Mouse (Mus musculus) limb, embryonic 15.5 days (tissue): Measurements from ENCODE around the gene Spink8. TPM values are rescaled to one million over a fixed set of nuclear protein-coding genes. Genes with fewer than 3 reads are reported as not detected.
"Not testable (repeated sequence)": the region's sequence is repeated elsewhere in the genome, so short reads cannot be mapped to it uniquely, and the experiment has no call there.

Experiments
- ATAC-seq: fragments of 200-750 bp; cut with Nextera tagmentation; 2 replicates; pipeline ENCODE4 v1.8.0; 2017; ENCODE audit warnings: low read depth, moderate TSS enrichment; ENCODE audit not compliant: insufficient number of reproducible peaks, low FRiP score, low TSS enrichment
- H3K27ac ChIP-seq: fragments of 300-500 bp; sonication (generic); 2 replicates; pipeline ENCODE4 v1.5.1; 2015; ENCODE audit warnings: moderate library complexity, mild to moderate bottlenecking, inconsistent platforms
- H3K27me3 ChIP-seq: fragments of 300-500 bp; sonication (generic); 2 replicates; pipeline ENCODE4 v1.6.1; 2015; ENCODE audit warnings: inconsistent platforms
- H3K36me3 ChIP-seq: fragments of 300-500 bp; sonication (generic); 2 replicates; pipeline ENCODE4 v1.6.1; 2015; ENCODE audit warnings: inconsistent platforms
- H3K4me1 ChIP-seq: fragments of 300-500 bp; sonication (generic); 2 replicates; pipeline ENCODE4 v1.6.1; 2015; ENCODE audit warnings: inconsistent platforms
- H3K4me2 ChIP-seq: fragments of 300-500 bp; sonication (generic); 2 replicates; pipeline ENCODE4 v1.6.1; 2015; ENCODE audit warnings: mild to moderate bottlenecking, inconsistent platforms
- H3K4me3 ChIP-seq: fragments of 300-500 bp; sonication (generic); 2 replicates; pipeline ENCODE4 v1.5.1; 2015; ENCODE audit warnings: mild to moderate bottlenecking, inconsistent platforms
- H3K9ac ChIP-seq: fragments of 300-500 bp; sonication (generic); 2 replicates; pipeline ENCODE4 v1.6.1; 2015; ENCODE audit warnings: inconsistent platforms
- H3K9me3 ChIP-seq: fragments of 300-500 bp; sonication (generic); 2 replicates; pipeline ENCODE4 v1.6.1; 2016; ENCODE audit warnings: inconsistent platforms
- WGBS: fragments of 180-500 bp; shearing (Covaris S2); methylation state at CpG from one replicate; pipeline ENCODE4 v1.1.7; 2015; 5-methylcytosine and 5-hydroxymethylcytosine counted together
- polyA plus RNA-seq: library from polyadenylated mRNA; unstranded; fragments of >200 nt; fragmentation: Nextera tagmentation; extraction: Ambion mirVana; gene quantifications from 2 replicates; pipeline ENCODE4 v1.2.1, GENCODE M21; 2015

Gene Spink8
- 1.6 and 2.2 TPM in 2 replicates for polyA plus RNA-seq

GRCm38 (mm10) chr9:109811980-109812379, at the start of gene Spink8:
Spink8 (plus strand) TSS chr9:109812280.
- Histone ChIP-seq H3K36me3 (no peaks in the 10 kb centered on the region), H3K4me1 (no peaks in the 10 kb centered on the region), H3K27me3 (no peaks in the 10 kb centered on the region), H3K4me3 (no peak within 1 kb of the TSS), H3K4me2 (no peak within 1 kb of the TSS), H3K27ac (no peak within 1 kb of the TSS), H3K9ac (no peak within 1 kb of the TSS), H3K9me3 (no peaks in the 10 kb centered on the region)
- WGBS, result 62% methylated on average over 1 of the region's 1 CpGs
- no peak for ATAC-seq

GRCm38 (mm10) chr9:109766841-109767240, 45.2 kb upstream of the Spink8 start:
- H3K27ac ChIP-seq, H3K9me3 ChIP-seq, H3K9ac ChIP-seq, H3K4me1 ChIP-seq, H3K36me3 ChIP-seq, H3K27me3 ChIP-seq, H3K4me2 ChIP-seq, ATAC-seq, H3K4me3 ChIP-seq: not testable (repeated sequence)
- 70% methylated on average over 1 of the region's 1 CpGs for WGBS

GRCm38 (mm10) chr9:109790570-109790969, 21.5 kb upstream of the Spink8 start, which contains the start of gene Fbxw27:
Fbxw27 (minus strand) TSS chr9:109790670.
- not testable (repeated sequence) for H3K4me3 ChIP-seq, H3K9ac ChIP-seq, H3K27ac ChIP-seq, H3K9me3 ChIP-seq, H3K36me3 ChIP-seq, H3K4me2 ChIP-seq, H3K27me3 ChIP-seq, H3K4me1 ChIP-seq, ATAC-seq
- WGBS, result 77% methylated on average over 4 of the region's 4 CpGs

GRCm38 (mm10) chr9:109795221-109795620, 16.9 kb upstream of the Spink8 start:
- Histone ChIP-seq H3K4me2 (no peak overlapping the region), H3K4me3 (no peak overlapping the region), H3K4me1 (no peaks in the 10 kb centered on the region), H3K27me3 (no peaks in the 10 kb centered on the region), H3K36me3 (no peaks in the 10 kb centered on the region), H3K27ac (no peak overlapping the region), H3K9ac (no peak overlapping the region), H3K9me3 (no peaks in the 10 kb centered on the region)
- no peak for ATAC-seq
- WGBS, result 63% methylated on average over 2 of the region's 2 CpGs

- Histone ChIP-seq H3K4me1 (no peaks in the 10 kb centered on the region), H3K9me3 (no peaks in the 10 kb centered on the region), H3K4me3 (no peak overlapping the region), H3K27ac (no peak overlapping the region), H3K36me3 (no peaks in the 10 kb centered on the region), H3K27me3 (no peaks in the 10 kb centered on the region), H3K9ac (no peak overlapping the region), H3K4me2 (no peak overlapping the region)
- ATAC-seq, result no peak
- WGBS, result 73% methylated on average over 2 of the region's 2 CpGs
Measured at GRCm38 (mm10) chr9:109795811-109796210, 16.3 kb upstream of the Spink8 start.

- 87% methylated on average over 1 of the region's 1 CpGs for WGBS
- no peak overlapping the region for H3K4me3 ChIP-seq
- no peaks in the 10 kb centered on the region for H3K27me3 ChIP-seq
- no peak overlapping the region for H3K27ac ChIP-seq
- no peak overlapping the region for H3K9ac ChIP-seq
- no peak for ATAC-seq
- no peaks in the 10 kb centered on the region for H3K9me3 ChIP-seq
- H3K36me3 ChIP-seq, result no peaks in the 10 kb centered on the region
- H3K4me2 ChIP-seq, result no peak overlapping the region
- H3K4me1 ChIP-seq, result no peaks in the 10 kb centered on the region
Measured at GRCm38 (mm10) chr9:109798051-109798450, 14.0 kb upstream of the Spink8 start.

GRCm38 (mm10) chr9:109805596-109805995, 6.5 kb upstream of the Spink8 start:
- H3K36me3 ChIP-seq, H3K4me2 ChIP-seq, H3K4me3 ChIP-seq, H3K27ac ChIP-seq, H3K27me3 ChIP-seq, H3K9ac ChIP-seq, H3K4me1 ChIP-seq, ATAC-seq, H3K9me3 ChIP-seq: not testable (repeated sequence)
- WGBS, result 57% methylated on average over 2 of the region's 2 CpGs

GRCm38 (mm10) chr9:109806260-109806659, 5.8 kb upstream of the Spink8 start:
- no peak for ATAC-seq
- no peak overlapping the region for H3K9ac ChIP-seq
- WGBS, result 43% methylated on average over 1 of the region's 1 CpGs
- no peak overlapping the region for H3K4me2 ChIP-seq
- no peaks in the 10 kb centered on the region for H3K9me3 ChIP-seq
- no peaks in the 10 kb centered on the region for H3K4me1 ChIP-seq
- no peaks in the 10 kb centered on the region for H3K36me3 ChIP-seq
- H3K4me3 ChIP-seq, result no peak overlapping the region
- no peak overlapping the region for H3K27ac ChIP-seq
- no peaks in the 10 kb centered on the region for H3K27me3 ChIP-seq

- H3K9me3 ChIP-seq, result no peaks in the 10 kb centered on the region
- no peak overlapping the region for H3K9ac ChIP-seq
- no peaks in the 10 kb centered on the region for H3K27me3 ChIP-seq
- WGBS, result 78% methylated on average over 2 of the region's 2 CpGs
- H3K4me3 ChIP-seq, result no peak overlapping the region
- no peak overlapping the region for H3K4me2 ChIP-seq
- no peaks in the 10 kb centered on the region for H3K4me1 ChIP-seq
- no peak overlapping the region for H3K27ac ChIP-seq
- H3K36me3 ChIP-seq, result no peaks in the 10 kb centered on the region
- ATAC-seq, result no peak
Measured at GRCm38 (mm10) chr9:109806695-109807293, 5.3 kb upstream of the Spink8 start.

GRCm38 (mm10) chr9:109807898-109808297, 4.2 kb upstream of the Spink8 start:
- Histone ChIP-seq H3K27ac (no peak overlapping the region), H3K9me3 (no peaks in the 10 kb centered on the region), H3K36me3 (no peaks in the 10 kb centered on the region), H3K27me3 (no peaks in the 10 kb centered on the region), H3K4me3 (no peak overlapping the region), H3K4me1 (no peaks in the 10 kb centered on the region), H3K4me2 (no peak overlapping the region), H3K9ac (no peak overlapping the region)
- no peak for ATAC-seq
- WGBS, result 48% methylated on average over 3 of the region's 3 CpGs

- H3K27me3 ChIP-seq, result no peaks in the 10 kb centered on the region
- H3K4me3 ChIP-seq, result no peak overlapping the region
- H3K9ac ChIP-seq, result no peak overlapping the region
- no peaks in the 10 kb centered on the region for H3K9me3 ChIP-seq
- H3K36me3 ChIP-seq, result no peaks in the 10 kb centered on the region
- H3K27ac ChIP-seq, result no peak overlapping the region
- no peaks in the 10 kb centered on the region for H3K4me1 ChIP-seq
- no peak for ATAC-seq
- no peak overlapping the region for H3K4me2 ChIP-seq
- 63% methylated on average over 7 of the region's 7 CpGs for WGBS
Measured at GRCm38 (mm10) chr9:109813424-109813823, 1.3 kb downstream of the Spink8 start.

GRCm38 (mm10) chr9:109816341-109816740, 4.3 kb downstream of the Spink8 start:
- no peak for ATAC-seq
- H3K27ac ChIP-seq, result no peak overlapping the region
- no peaks in the 10 kb centered on the region for H3K36me3 ChIP-seq
- no peak overlapping the region for H3K4me3 ChIP-seq
- H3K4me2 ChIP-seq, result no peak overlapping the region
- no peaks in the 10 kb centered on the region for H3K9me3 ChIP-seq
- no peaks in the 10 kb centered on the region for H3K4me1 ChIP-seq
- WGBS, result 57% methylated on average over 6 of the region's 6 CpGs
- no peaks in the 10 kb centered on the region for H3K27me3 ChIP-seq
- H3K9ac ChIP-seq, result no peak overlapping the region

- WGBS, result 61% methylated on average over 4 of the region's 4 CpGs
Measured at GRCm38 (mm10) chr9:109825739-109826138, 13.7 kb downstream of the Spink8 start.

More at GRCm38 (mm10) chr9:109825739-109826138, 13.7 kb downstream of the Spink8 start:
- Histone ChIP-seq H3K4me3 (no peak overlapping the region), H3K36me3 (peaks cover 3% of the 10 kb centered on the region; the same call in 1 of the 2 replicates), H3K27me3 (no peaks in the 10 kb centered on the region), H3K9ac (no peak overlapping the region), H3K9me3 (no peaks in the 10 kb centered on the region), H3K4me2 (no peak overlapping the region), H3K27ac (no peak overlapping the region), H3K4me1 (no peaks in the 10 kb centered on the region)
- no peak for ATAC-seq
